In genomic region chr17:8420739-8421138, GRCm38 (mm10) we compare ENCODE assay signal across 14 mouse cellular contexts. TPM values are rescaled to one million over a fixed set of nuclear protein-coding genes. Genes with fewer than 3 reads are reported as not detected.
DNase-seq lines count a peak whose midpoint lies in the region; ATAC-seq and TF ChIP-seq lines count a peak whose summit lies in the region.
"Had no signal": no experiment of that assay in that cellular context is flagged by ENCODE, and none has a peak within 500 bp of the region (broad histone marks: within the 10 kb centered on the region; RNA-seq: fewer than 3 reads in every experiment).

No protein-coding gene starts in this region.

- no peak for ATAC-seq in granulocyte monocyte progenitor cell, adult 5-6 weeks (replicated peaks; ENCODE audit: poor library complexity, severe bottlenecking)
- no peak for ATAC-seq in intestine, embryonic 16.5 days
- ATAC-seq: midbrain, embryonic 16.5 days had no signal

- in situ Hi-C loops in CH12.LX (cut with MboI; ENCODE audit: low pct_ligation_motif_present, low pct_unique_long_range_greater_than_20kb, low sequenced_read_pairs) = no loop called here

- TF ChIP-seq CTCF in layer of hippocampus, adult 2 months (conservative IDR thresholded peaks at IDR 0.05) = peak; percentile 64
- peak in 1 of 2 experiments; percentile 47; a peak in 2 of 4 replicates for TF ChIP-seq CTCF in CH12.LX (conservative IDR thresholded peaks at IDR 0.05 in 1 of 2, IDR thresholded peaks at IDR 0.05 in 1 of 2; ENCODE audit: low read depth in 2 of 2, low read length in 2 of 2)

- H3K27ac ChIP-seq in layer of hippocampus, adult 2 months = no peak overlapping the region
- H3K27ac ChIP-seq in CH12.LX (ENCODE audit: insufficient read depth, low read depth) = no peak overlapping the region
- no peak overlapping the region for H3K27ac ChIP-seq in intestine, embryonic 16.5 days (ENCODE audit: low read length)
- H3K27ac ChIP-seq: limb, embryonic 13.5 days; macrophage had no signal

- no peak overlapping the region for H3K4me2 ChIP-seq in CH12.LX (ENCODE audit: insufficient read depth, low read depth, poor library complexity, severe bottlenecking)
- no peak overlapping the region for H3K4me2 ChIP-seq in intestine, embryonic 16.5 days (ENCODE audit: low read depth, low read length)
- H3K4me2 ChIP-seq: limb, embryonic 13.5 days had no signal

- no peaks in the 10 kb centered on the region for H3K27me3 ChIP-seq in CH12.LX (replicated peaks)
- H3K27me3 ChIP-seq in intestine, embryonic 16.5 days (replicated peaks; ENCODE audit: control insufficient read depth, insufficient read depth, low read length) = no peaks in the 10 kb centered on the region
- H3K27me3 ChIP-seq: limb, embryonic 13.5 days had no signal

- no peak overlapping the region for H3K4me3 ChIP-seq in layer of hippocampus, adult 2 months
- no peak overlapping the region for H3K4me3 ChIP-seq in CH12.LX (replicated peaks in 1 of 3; ENCODE audit: low read depth in 2 of 3, low read length in 2 of 3, poor library complexity in 1 of 3)
- H3K4me3 ChIP-seq in intestine, embryonic 16.5 days (ENCODE audit: low read length) = no peak overlapping the region
- H3K4me3 ChIP-seq: limb, embryonic 13.5 days had no signal

- no peak for DNase-seq in layer of hippocampus, adult 2 months (ENCODE audit: low spot score in 2 of 2)
- DNase-seq in layer of hippocampus, adult 8-10 months (ENCODE audit: low spot score in 2 of 2) = no peak
- peak; percentile 39 for DNase-seq in A20 (ENCODE audit: low read depth, low spot score)
- DNase-seq in CH12.LX (ENCODE audit: extremely low read depth) = no peak
- peak; percentile 43 for DNase-seq in induced T-regulatory cell, adult 2 months (ENCODE audit: low read depth)
- DNase-seq: gastrocnemius, postnatal 10 days; right cerebral cortex, postnatal 14 days had no signal

- no peak overlapping the region for H3K9ac ChIP-seq in CH12.LX (ENCODE audit: insufficient read depth, low read depth)
- H3K9ac ChIP-seq in intestine, embryonic 16.5 days (ENCODE audit: low read depth, low read length) = no peak overlapping the region
- H3K9ac ChIP-seq: limb, embryonic 13.5 days had no signal

- dilution Hi-C loops in CH12.LX (cut with MboI; ENCODE audit: extremely low pct_ligation_motif_present, extremely low pct_unique_long_range_greater_than_20kb, low sequenced_read_pairs) = no loop called here

- H3K4me1 ChIP-seq in CH12.LX (ENCODE audit: control insufficient read depth in 1 of 2, insufficient read depth in 2 of 2) = peaks cover 0 to 18% of the 10 kb centered on the region in 2 experiments; a peak in 2 of 4 replicates
- H3K4me1 ChIP-seq in intestine, embryonic 16.5 days (ENCODE audit: control insufficient read depth, insufficient read depth, low read length) = no peaks in the 10 kb centered on the region
- H3K4me1 ChIP-seq: limb, embryonic 13.5 days had no signal

- peaks cover 2% of the 10 kb centered on the region for H3K9me3 ChIP-seq in CH12.LX (replicated peaks; ENCODE audit: low read length)
- no peaks in the 10 kb centered on the region for H3K9me3 ChIP-seq in intestine, embryonic 16.5 days (ENCODE audit: control insufficient read depth, low read length)
- H3K9me3 ChIP-seq: limb, embryonic 13.5 days had no signal

- H3K79me2 ChIP-seq in CH12.LX (replicated peaks; ENCODE audit: control insufficient read depth, extremely low read depth, insufficient read depth, poor library complexity, severe bottlenecking) = no peaks in the 10 kb centered on the region

- WGBS in intestine, embryonic 16.5 days = 87% methylated on average over 1 of the region's 1 CpGs

- no peaks in the 10 kb centered on the region for H3K36me3 ChIP-seq in CH12.LX (replicated peaks in 1 of 2; ENCODE audit: control insufficient read depth in 1 of 2, insufficient read depth in 1 of 2, low read length in 1 of 2)
- H3K36me3 ChIP-seq in intestine, embryonic 16.5 days (ENCODE audit: control insufficient read depth, insufficient read depth, low read length) = no peaks in the 10 kb centered on the region
- H3K36me3 ChIP-seq: limb, embryonic 13.5 days had no signal

- no peak for TF ChIP-seq POLR2A in CH12.LX (IDR thresholded peaks at IDR 0.05; ENCODE audit: low read depth, low read length)

- peak; percentile 39 for TF ChIP-seq RAD21 in CH12.LX (IDR thresholded peaks at IDR 0.05; ENCODE audit: low read depth, low read length)

- no peak for TF ChIP-seq EP300 in CH12.LX (IDR thresholded peaks at IDR 0.05; ENCODE audit: low read length)

TF ChIP-seq in CH12.LX, 34 proteins besides CTCF, POLR2A, EP300 and RAD21:
- TF ChIP-seq JUN (IDR thresholded peaks at IDR 0.05; ENCODE audit: insufficient read depth, low read depth, low read length) (no peak), SMC3 (IDR thresholded peaks at IDR 0.05; ENCODE audit: low read depth, low read length) (peak; percentile 33; the same call in 1 of the 2 replicates)

RNA-seq across cellular contexts. Expression of gene T, which starts 13.5 kb away (rescaled TPM):
- not detected for total RNA-seq in layer of hippocampus, adult 2 months (2021)
- under 1 TPM in 1 of 4 experiments, not detected in 3; 0.64 TPM for total RNA-seq in layer of hippocampus, adult 8-10 months (2022)
- total RNA-seq in CH12.LX (2012; rRNA removed) (0.17 TPM in 1 of 2 replicates, not detected in the other), CH12.LX (2014; rRNA removed) (not detected in 2 replicates)
- not detected in 2 replicates for polyA plus RNA-seq in CH12.LX (2012; ENCODE audit: insufficient read length, low read depth)
- total RNA-seq in granulocyte monocyte progenitor cell, adult 5-6 weeks (2014; fragmentation: Nextera tagmentation) = not detected in 2 replicates
- total RNA-seq in granulocyte monocyte progenitor cell, adult 5-6 weeks (2017) = not detected in 2 replicates
- polyA plus RNA-seq in intestine, embryonic 16.5 days (2015; fragmentation: Nextera tagmentation; extraction: Ambion mirVana) = 0.17 and 0.23 TPM in 2 replicates
- total RNA-seq: adrenal gland, postnatal 4 days; gastrocnemius, postnatal 10 days; neutrophil, adult 5-6 weeks had no signal
- polyA plus RNA-seq: macrophage had no signal

Comparison
In these comparisons a context has a peak if more than half of its experiments do, and no peak if none do; other contexts are left out.
1. DNase-seq: peak in A20 (single experiment) and induced T-regulatory cell, adult 2 months (single experiment); none in layer of hippocampus, adult 2 months (0 of 2), layer of hippocampus, adult 8-10 months (0 of 2) and CH12.LX (single experiment).